Mouse (Mus musculus): Measurements from ENCODE around the gene Stk10. TPM values are rescaled to one million over a fixed set of nuclear protein-coding genes. Genes with fewer than 3 reads are reported as not detected.

Stk10 gene
- polyA plus RNA-seq (2015; fragmentation: Nextera tagmentation; extraction: Ambion mirVana) = 2.4 and 2.5 TPM in 2 replicates

GRCm38 (mm10) chr11:32532765-32533481, at the start of gene Stk10:
Stk10 (plus strand) TSS chr11:32533305.
- no peaks in the 10 kb centered on the region for H3K9me3 ChIP-seq (ENCODE audit: control insufficient read depth, low read length)
- H3K4me3 ChIP-seq (ENCODE audit: low read length) = peak within 1 kb of the TSS; percentile 71
- ATAC-seq = peak; percentile 95
- peak within 1 kb of the TSS; percentile 79 for H3K9ac ChIP-seq (ENCODE audit: low read depth, low read length)
- H3K27ac ChIP-seq (ENCODE audit: low read depth, low read length) = peak within 1 kb of the TSS; percentile 24; the same call in 1 of the 2 replicates
- no peaks in the 10 kb centered on the region for H3K36me3 ChIP-seq (ENCODE audit: control insufficient read depth, insufficient read depth, low read length)
- WGBS = under 1% methylated on average over 38 of the region's 82 CpGs
- H3K4me1 ChIP-seq (ENCODE audit: control insufficient read depth, insufficient read depth, low read depth, low read length) = peaks cover 11% of the 10 kb centered on the region
- peak within 1 kb of the TSS; percentile 99 for H3K4me2 ChIP-seq (ENCODE audit: low read length)
- no peaks in the 10 kb centered on the region; the same call in 1 of the 2 replicates for H3K27me3 ChIP-seq (replicated peaks; ENCODE audit: control insufficient read depth, insufficient read depth, low read length)

- Histone ChIP-seq H3K9ac (ENCODE audit: low read depth, low read length) (no peak overlapping the region), H3K36me3 (ENCODE audit: control insufficient read depth, insufficient read depth, low read length) (no peaks in the 10 kb centered on the region), H3K27me3 (replicated peaks; ENCODE audit: control insufficient read depth, insufficient read depth, low read length) (no peaks in the 10 kb centered on the region), H3K4me1 (ENCODE audit: control insufficient read depth, insufficient read depth, low read depth, low read length) (no peaks in the 10 kb centered on the region), H3K4me3 (ENCODE audit: low read length) (no peak overlapping the region), H3K9me3 (ENCODE audit: control insufficient read depth, low read length) (no peaks in the 10 kb centered on the region), H3K4me2 (ENCODE audit: low read length) (no peak overlapping the region), H3K27ac (ENCODE audit: low read depth, low read length) (no peak overlapping the region)
- 84% methylated on average over 3 of the region's 3 CpGs for WGBS
- no peak for ATAC-seq
These were observed 47.8 kb upstream of the Stk10 start for GRCm38 (mm10) chr11:32485290-32485689.

- H3K9me3 ChIP-seq (ENCODE audit: control insufficient read depth, low read length) = no peaks in the 10 kb centered on the region
- H3K27me3 ChIP-seq (replicated peaks; ENCODE audit: control insufficient read depth, insufficient read depth, low read length) = no peaks in the 10 kb centered on the region
- H3K9ac ChIP-seq (ENCODE audit: low read depth, low read length) = no peak overlapping the region
- H3K4me2 ChIP-seq (ENCODE audit: low read length) = no peak overlapping the region
- H3K36me3 ChIP-seq (ENCODE audit: control insufficient read depth, insufficient read depth, low read length) = no peaks in the 10 kb centered on the region
- WGBS = 65% methylated on average over 3 of the region's 3 CpGs
- H3K4me3 ChIP-seq (ENCODE audit: low read length) = no peak overlapping the region
- H3K4me1 ChIP-seq (ENCODE audit: control insufficient read depth, insufficient read depth, low read depth, low read length) = no peaks in the 10 kb centered on the region
- no peak for ATAC-seq
- H3K27ac ChIP-seq (ENCODE audit: low read depth, low read length) = no peak overlapping the region
These were observed 46.5 kb upstream of the Stk10 start for GRCm38 (mm10) chr11:32486621-32487020.

GRCm38 (mm10) chr11:32487501-32487900, 45.6 kb upstream of the Stk10 start:
- Histone ChIP-seq H3K4me3 (ENCODE audit: low read length) (no peak overlapping the region), H3K4me2 (ENCODE audit: low read length) (no peak overlapping the region), H3K4me1 (ENCODE audit: control insufficient read depth, insufficient read depth, low read depth, low read length) (no peaks in the 10 kb centered on the region), H3K9me3 (ENCODE audit: control insufficient read depth, low read length) (no peaks in the 10 kb centered on the region), H3K36me3 (ENCODE audit: control insufficient read depth, insufficient read depth, low read length) (no peaks in the 10 kb centered on the region), H3K27ac (ENCODE audit: low read depth, low read length) (no peak overlapping the region), H3K27me3 (replicated peaks; ENCODE audit: control insufficient read depth, insufficient read depth, low read length) (no peaks in the 10 kb centered on the region), H3K9ac (ENCODE audit: low read depth, low read length) (no peak overlapping the region)
- no peak for ATAC-seq
- WGBS = 95% methylated on average over 3 of the region's 3 CpGs

- Histone ChIP-seq H3K27me3 (replicated peaks; ENCODE audit: control insufficient read depth, insufficient read depth, low read length) (no peaks in the 10 kb centered on the region), H3K4me2 (ENCODE audit: low read length) (no peak overlapping the region), H3K4me1 (ENCODE audit: control insufficient read depth, insufficient read depth, low read depth, low read length) (no peaks in the 10 kb centered on the region), H3K4me3 (ENCODE audit: low read length) (no peak overlapping the region), H3K27ac (ENCODE audit: low read depth, low read length) (no peak overlapping the region), H3K36me3 (ENCODE audit: control insufficient read depth, insufficient read depth, low read length) (no peaks in the 10 kb centered on the region), H3K9me3 (ENCODE audit: control insufficient read depth, low read length) (no peaks in the 10 kb centered on the region), H3K9ac (ENCODE audit: low read depth, low read length) (no peak overlapping the region)
- ATAC-seq = no peak
These were observed 44.8 kb upstream of the Stk10 start for GRCm38 (mm10) chr11:32488344-32488743.

GRCm38 (mm10) chr11:32488808-32489670, 44.1 kb upstream of the Stk10 start:
- no peaks in the 10 kb centered on the region for H3K36me3 ChIP-seq (ENCODE audit: control insufficient read depth, insufficient read depth, low read length)
- no peaks in the 10 kb centered on the region for H3K27me3 ChIP-seq (replicated peaks; ENCODE audit: control insufficient read depth, insufficient read depth, low read length)
- H3K9me3 ChIP-seq (ENCODE audit: control insufficient read depth, low read length) = no peaks in the 10 kb centered on the region
- WGBS = 93% methylated on average over 5 of the region's 5 CpGs
- H3K4me3 ChIP-seq (ENCODE audit: low read length) = no peak overlapping the region
- H3K4me2 ChIP-seq (ENCODE audit: low read length) = no peak overlapping the region
- H3K9ac ChIP-seq (ENCODE audit: low read depth, low read length) = no peak overlapping the region
- no peak overlapping the region for H3K27ac ChIP-seq (ENCODE audit: low read depth, low read length)
- no peak for ATAC-seq
- H3K4me1 ChIP-seq (ENCODE audit: control insufficient read depth, insufficient read depth, low read depth, low read length) = no peaks in the 10 kb centered on the region

GRCm38 (mm10) chr11:32491079-32491478, 42.0 kb upstream of the Stk10 start:
- Histone ChIP-seq H3K9ac (ENCODE audit: low read depth, low read length) (no peak overlapping the region), H3K27me3 (replicated peaks; ENCODE audit: control insufficient read depth, insufficient read depth, low read length) (no peaks in the 10 kb centered on the region), H3K9me3 (ENCODE audit: control insufficient read depth, low read length) (no peaks in the 10 kb centered on the region), H3K4me3 (ENCODE audit: low read length) (no peak overlapping the region), H3K4me2 (ENCODE audit: low read length) (no peak overlapping the region), H3K27ac (ENCODE audit: low read depth, low read length) (no peak overlapping the region), H3K36me3 (ENCODE audit: control insufficient read depth, insufficient read depth, low read length) (no peaks in the 10 kb centered on the region), H3K4me1 (ENCODE audit: control insufficient read depth, insufficient read depth, low read depth, low read length) (no peaks in the 10 kb centered on the region)
- WGBS = 96% methylated on average over 2 of the region's 2 CpGs
- no peak for ATAC-seq

GRCm38 (mm10) chr11:32493312-32493711, 39.8 kb upstream of the Stk10 start:
- Histone ChIP-seq H3K4me2 (ENCODE audit: low read length) (no peak overlapping the region), H3K27me3 (replicated peaks; ENCODE audit: control insufficient read depth, insufficient read depth, low read length) (no peaks in the 10 kb centered on the region), H3K9ac (ENCODE audit: low read depth, low read length) (no peak overlapping the region), H3K9me3 (ENCODE audit: control insufficient read depth, low read length) (no peaks in the 10 kb centered on the region), H3K4me3 (ENCODE audit: low read length) (no peak overlapping the region), H3K27ac (ENCODE audit: low read depth, low read length) (no peak overlapping the region), H3K4me1 (ENCODE audit: control insufficient read depth, insufficient read depth, low read depth, low read length) (no peaks in the 10 kb centered on the region), H3K36me3 (ENCODE audit: control insufficient read depth, insufficient read depth, low read length) (no peaks in the 10 kb centered on the region)
- no peak for ATAC-seq

- 82% methylated on average over 2 of the region's 2 CpGs for WGBS
- no peaks in the 10 kb centered on the region for H3K27me3 ChIP-seq (replicated peaks; ENCODE audit: control insufficient read depth, insufficient read depth, low read length)
- no peak for ATAC-seq
These were observed 37.8 kb upstream of the Stk10 start for GRCm38 (mm10) chr11:32495283-32495682.

More at GRCm38 (mm10) chr11:32495283-32495682, 37.8 kb upstream of the Stk10 start:
- no peak overlapping the region for H3K4me2 ChIP-seq (ENCODE audit: low read length)
- H3K9ac ChIP-seq (ENCODE audit: low read depth, low read length) = no peak overlapping the region
- no peaks in the 10 kb centered on the region; the same call in 1 of the 2 replicates for H3K36me3 ChIP-seq (ENCODE audit: control insufficient read depth, insufficient read depth, low read length)
- no peaks in the 10 kb centered on the region; the same call in 1 of the 2 replicates for H3K4me1 ChIP-seq (ENCODE audit: control insufficient read depth, insufficient read depth, low read depth, low read length)
- H3K9me3 ChIP-seq (ENCODE audit: control insufficient read depth, low read length) = no peaks in the 10 kb centered on the region
- H3K4me3 ChIP-seq (ENCODE audit: low read length) = no peak overlapping the region
- no peak overlapping the region for H3K27ac ChIP-seq (ENCODE audit: low read depth, low read length)
